Mouse (Mus musculus): ENCODE measurements around the gene AC109138.7. TPM values are rescaled to one million over a fixed set of nuclear protein-coding genes. Genes with fewer than 3 reads are reported as not detected.
A peak's percentile ranks its signal among the peaks of the same experiment; 100 is the strongest.
"Not testable (repeated sequence)": the region's sequence is repeated elsewhere in the genome, so short reads cannot be mapped to it uniquely, and the experiment has no call there.

AC109138.7 gene
- total RNA-seq, 2 experiments from 2014 or later: not detected

- intact Hi-C loops (cut with DNase I): no loop called here
- no peak for DNase-seq (ENCODE audit: low spot score)
These were observed 18.0 kb downstream of the AC109138.7 start for GRCm38 (mm10) chr19:4232186-4232572.

- DNase-seq (ENCODE audit: low spot score): no peak
- intact Hi-C loops (cut with DNase I): no loop called here
These were observed 18.5 kb downstream of the AC109138.7 start for GRCm38 (mm10) chr19:4232651-4233050.

- no peak for DNase-seq (ENCODE audit: low spot score)
- intact Hi-C loops (cut with DNase I): no loop called here
These were observed 20.4 kb downstream of the AC109138.7 start for GRCm38 (mm10) chr19:4234548-4234947.

GRCm38 (mm10) chr19:4240247-4240668 is 26.1 kb downstream of the AC109138.7 start:
- intact Hi-C loops (cut with DNase I): no loop called here

GRCm38 (mm10) chr19:4242416-4242815 is 28.3 kb downstream of the AC109138.7 start:
- intact Hi-C loops (cut with DNase I): no loop called here
- no peak for DNase-seq (ENCODE audit: low spot score)

More at GRCm38 (mm10) chr19:4240247-4240668, 26.1 kb downstream of the AC109138.7 start:
- DNase-seq (ENCODE audit: low spot score): no peak

- intact Hi-C loops (cut with DNase I): no loop called here
- DNase-seq (ENCODE audit: low spot score): no peak
These were observed 30.6 kb downstream of the AC109138.7 start for GRCm38 (mm10) chr19:4244775-4245174.

GRCm38 (mm10) chr19:4247010-4247409 is 32.9 kb downstream of the AC109138.7 start:
- no peak for DNase-seq (ENCODE audit: low spot score)
- intact Hi-C loops (cut with DNase I): no loop called here

GRCm38 (mm10) chr19:4248683-4249082 is 34.5 kb downstream of the AC109138.7 start:
- DNase-seq (ENCODE audit: low spot score); intact Hi-C loops (cut with DNase I): not testable (repeated sequence)

GRCm38 (mm10) chr19:4254230-4254629 is 40.1 kb downstream of the AC109138.7 start:
- DNase-seq (ENCODE audit: low spot score): no peak
- intact Hi-C loops (cut with DNase I): no loop called here

GRCm38 (mm10) chr19:4255583-4256162 is 41.5 kb downstream of the AC109138.7 start:
- no peak for DNase-seq (ENCODE audit: low spot score)
- intact Hi-C loops (cut with DNase I): loop anchor here (2.0 to 5.0 kb wide), 2 partner anchors 49 to 162 kb away; no protein-coding TSS in a partner anchor

GRCm38 (mm10) chr19:4257216-4257896 is 43.2 kb downstream of the AC109138.7 start:
- DNase-seq (ENCODE audit: low spot score): peak; percentile 85

GRCm38 (mm10) chr19:4257897-4258252 is 43.7 kb downstream of the AC109138.7 start:
- no peak for DNase-seq (ENCODE audit: low spot score)
- intact Hi-C loops (cut with DNase I): loop anchor here (1.0 to 5.0 kb wide), 3 partner anchors 49 to 159 kb away; no protein-coding TSS in a partner anchor

More at GRCm38 (mm10) chr19:4257216-4257896, 43.2 kb downstream of the AC109138.7 start:
- intact Hi-C loops (cut with DNase I): loop anchor here (2.0 to 5.0 kb wide), 2 partner anchors 51 to 160 kb away; no protein-coding TSS in a partner anchor

- DNase-seq (ENCODE audit: low spot score): no peak
- intact Hi-C loops (cut with DNase I): no loop called here
These were observed 47.0 kb downstream of the AC109138.7 start for GRCm38 (mm10) chr19:4261038-4261698.

GRCm38 (mm10) chr19:4262756-4263155 is 48.6 kb downstream of the AC109138.7 start:
- intact Hi-C loops (cut with DNase I): no loop called here
- DNase-seq (ENCODE audit: low spot score): no peak

- intact Hi-C loops (cut with DNase I): no loop called here
- no peak for DNase-seq (ENCODE audit: low spot score)
These were observed 49.5 kb downstream of the AC109138.7 start for GRCm38 (mm10) chr19:4263702-4264101.

- intact Hi-C loops (cut with DNase I): no loop called here
- no peak for DNase-seq (ENCODE audit: low spot score)
These were observed 50.1 kb downstream of the AC109138.7 start for GRCm38 (mm10) chr19:4264171-4264780.

GRCm38 (mm10) chr19:4265956-4266355 is 51.8 kb downstream of the AC109138.7 start:
- intact Hi-C loops (cut with DNase I): no loop called here
- DNase-seq (ENCODE audit: low spot score): no peak

GRCm38 (mm10) chr19:4268566-4269361 is 54.6 kb downstream of the AC109138.7 start, which contains the start of gene Ssh3:
Gene Ssh3 (minus strand): TSS chr19:4269180.
- intact Hi-C loops (cut with DNase I): no loop called here

GRCm38 (mm10) chr19:4270187-4270586 is 56.0 kb downstream of the AC109138.7 start:
- DNase-seq (ENCODE audit: low spot score): no peak
- intact Hi-C loops (cut with DNase I): no loop called here

More at GRCm38 (mm10) chr19:4268566-4269361, 54.6 kb downstream of the AC109138.7 start, which contains the start of gene Ssh3:
- peak; percentile 31 for DNase-seq (ENCODE audit: low spot score)

Measured in heart, postnatal 25 days (tissue).